Mouse (Mus musculus) heart, embryonic 13.5 days (tissue): Measurements from ENCODE around the gene Chst7. TPM values are rescaled to one million over a fixed set of nuclear protein-coding genes. Genes with fewer than 3 reads are reported as not detected.

ENCODE experiments used
- ATAC-seq: fragments of 200-750 bp; cut with Nextera tagmentation; 2 replicates; pipeline ENCODE4 v1.8.0; 2017; ENCODE audit warnings: moderate TSS enrichment; ENCODE audit not compliant: insufficient number of reproducible peaks, low FRiP score, low TSS enrichment; ENCODE audit errors: extremely low read depth
- H3K27ac ChIP-seq: fragments of 300-500 bp; sonication (generic); replicated peaks from 2 replicates; pipeline ENCODE4 v1.5.1; 2015; ENCODE audit warnings: moderate library complexity, mild to moderate bottlenecking, inconsistent platforms
- H3K27me3 ChIP-seq: fragments of 300-500 bp; sonication (generic); replicated peaks from 2 replicates; pipeline ENCODE4 v1.6.1; 2015; ENCODE audit warnings: mild to moderate bottlenecking, inconsistent platforms
- H3K36me3 ChIP-seq: fragments of 300-500 bp; sonication (generic); 2 replicates; pipeline ENCODE4 v1.6.1; 2015; ENCODE audit warnings: mild to moderate bottlenecking, inconsistent platforms
- H3K4me1 ChIP-seq: fragments of 300-500 bp; sonication (generic); 2 replicates; pipeline ENCODE4 v1.6.1; 2015; ENCODE audit warnings: inconsistent platforms
- H3K4me2 ChIP-seq: fragments of 300-500 bp; sonication (generic); 2 replicates; pipeline ENCODE4 v1.6.1; 2015; ENCODE audit warnings: inconsistent platforms, mild to moderate bottlenecking, moderate library complexity
- H3K4me3 ChIP-seq: fragments of 300-500 bp; sonication (generic); 2 replicates; pipeline ENCODE4 v1.5.1; 2015; ENCODE audit warnings: moderate library complexity, mild to moderate bottlenecking, inconsistent platforms
- H3K9ac ChIP-seq: fragments of 300-500 bp; sonication (generic); 2 replicates; pipeline ENCODE4 v1.6.1; 2015; ENCODE audit warnings: inconsistent platforms, mild to moderate bottlenecking, moderate library complexity
- H3K9me3 ChIP-seq: fragments of 300-500 bp; sonication (generic); 2 replicates; pipeline ENCODE4 v1.6.1; 2016; ENCODE audit warnings: inconsistent platforms
- WGBS: fragments of 180-500 bp; shearing (Covaris S2); methylation state at CpG from one replicate; pipeline ENCODE4 v1.1.7; 2015; ENCODE audit warnings: mixed read lengths; 5-methylcytosine and 5-hydroxymethylcytosine counted together
- polyA plus RNA-seq: library from polyadenylated mRNA; unstranded; fragments of >200 nt; fragmentation: Nextera tagmentation; extraction: Ambion mirVana; gene quantifications from 2 replicates; pipeline ENCODE4 v1.2.1, GENCODE M21; 2015

Gene Chst7
- polyA plus RNA-seq: 4.4 and 4.7 TPM in 2 replicates

DNA sequence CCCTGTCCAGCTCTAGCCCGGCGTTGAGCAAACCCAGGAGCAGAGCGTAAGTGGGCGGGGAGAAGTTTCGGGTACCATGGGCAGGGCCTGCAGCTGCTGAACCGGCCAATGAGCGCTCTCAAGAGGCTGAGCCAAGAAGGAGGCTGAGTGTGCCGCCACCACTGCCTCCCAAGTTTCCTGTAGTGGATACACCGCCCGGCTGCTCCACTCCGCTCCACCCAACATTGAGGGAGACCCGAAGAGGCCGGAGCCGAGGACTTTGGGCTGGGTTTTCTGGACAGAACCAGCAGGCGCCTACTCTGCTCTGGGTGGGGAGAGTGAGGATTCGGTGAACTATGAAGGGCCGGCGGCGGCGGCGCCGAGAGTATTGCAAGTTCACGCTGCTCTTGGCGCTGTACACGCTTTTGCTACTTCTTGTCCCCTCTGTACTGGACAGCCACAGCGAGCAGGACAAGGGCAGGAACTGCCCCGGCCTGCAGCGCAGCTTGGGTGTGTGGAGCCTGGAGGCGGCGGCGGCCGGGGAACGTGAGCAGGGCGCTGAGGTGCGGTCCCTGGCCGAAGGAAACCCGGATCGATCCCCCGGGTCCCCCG lies at the start of gene Chst7:
Chst7 (plus strand) TSS at position 180 of the 591 bp plus-strand sequence.
- 12% methylated on average over 40 of the region's 40 CpGs for WGBS
- H3K36me3 ChIP-seq: no peaks in the 10 kb centered on the region
- H3K4me3 ChIP-seq: peak within 1 kb of the TSS; percentile 58
- H3K4me1 ChIP-seq: peaks cover 4% of the 10 kb centered on the region; the same call in 1 of the 2 replicates
- no peak within 1 kb of the TSS for H3K27ac ChIP-seq
- peak within 1 kb of the TSS; percentile 79 for H3K4me2 ChIP-seq
- peak within 1 kb of the TSS; percentile 65 for H3K9ac ChIP-seq
- peaks cover 16% of the 10 kb centered on the region for H3K27me3 ChIP-seq
- ATAC-seq: peak; percentile 74
- no peaks in the 10 kb centered on the region for H3K9me3 ChIP-seq

DNA sequence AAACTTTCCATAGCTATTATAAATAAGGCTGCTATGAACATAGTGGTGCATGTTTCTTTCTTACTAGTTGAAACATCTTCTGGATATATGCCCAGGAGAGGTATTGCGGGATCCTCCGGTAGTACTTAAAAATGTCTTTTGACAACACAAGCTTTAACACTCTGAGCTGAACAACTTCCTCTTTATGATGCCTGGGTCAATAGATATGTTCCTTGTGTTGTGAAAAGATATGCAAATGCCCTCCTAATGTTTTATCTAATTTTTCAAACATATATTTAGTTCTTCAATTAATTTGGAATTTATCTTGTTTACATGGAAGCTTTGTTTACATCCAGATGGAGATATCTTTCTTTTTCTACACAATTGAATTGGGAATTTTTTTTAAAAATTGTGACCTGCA lies 47.1 kb upstream of the Chst7 start:
- no peak overlapping the region for H3K4me2 ChIP-seq
- H3K27ac ChIP-seq: no peak overlapping the region
- H3K36me3 ChIP-seq: no peaks in the 10 kb centered on the region
- no peaks in the 10 kb centered on the region for H3K27me3 ChIP-seq
- H3K4me1 ChIP-seq: no peaks in the 10 kb centered on the region
- H3K4me3 ChIP-seq: no peak overlapping the region
- H3K9ac ChIP-seq: no peak overlapping the region
- H3K9me3 ChIP-seq: no peaks in the 10 kb centered on the region
- ATAC-seq: no peak
- 79% methylated on average over 2 of the region's 2 CpGs for WGBS

GRCm38 (mm10) chrX:20020942-20021341 lies 38.4 kb upstream of the Chst7 start:
- Histone ChIP-seq H3K4me3 (no peak overlapping the region), H3K27ac (no peak overlapping the region), H3K4me1 (no peaks in the 10 kb centered on the region), H3K9me3 (no peaks in the 10 kb centered on the region), H3K36me3 (no peaks in the 10 kb centered on the region), H3K4me2 (no peak overlapping the region), H3K9ac (no peak overlapping the region), H3K27me3 (no peaks in the 10 kb centered on the region)
- ATAC-seq: no peak
- 25% methylated on average over 2 of the region's 2 CpGs for WGBS

GRCm38 (mm10) chrX:20060096-20060768 lies 872 bp downstream of the Chst7 start:
- H3K4me3 ChIP-seq: peak overlapping the region; percentile 58
- no peaks in the 10 kb centered on the region for H3K9me3 ChIP-seq
- H3K27me3 ChIP-seq: peaks cover 16% of the 10 kb centered on the region
- peaks cover 4% of the 10 kb centered on the region; the same call in 1 of the 2 replicates for H3K4me1 ChIP-seq
- no peak; the same call in 1 of the 2 replicates for ATAC-seq
- H3K9ac ChIP-seq: peak overlapping the region; percentile 65
- H3K27ac ChIP-seq: no peak overlapping the region
- 14% methylated on average over 60 of the region's 65 CpGs for WGBS
- H3K36me3 ChIP-seq: no peaks in the 10 kb centered on the region
- peak overlapping the region; percentile 79 for H3K4me2 ChIP-seq

DNA sequence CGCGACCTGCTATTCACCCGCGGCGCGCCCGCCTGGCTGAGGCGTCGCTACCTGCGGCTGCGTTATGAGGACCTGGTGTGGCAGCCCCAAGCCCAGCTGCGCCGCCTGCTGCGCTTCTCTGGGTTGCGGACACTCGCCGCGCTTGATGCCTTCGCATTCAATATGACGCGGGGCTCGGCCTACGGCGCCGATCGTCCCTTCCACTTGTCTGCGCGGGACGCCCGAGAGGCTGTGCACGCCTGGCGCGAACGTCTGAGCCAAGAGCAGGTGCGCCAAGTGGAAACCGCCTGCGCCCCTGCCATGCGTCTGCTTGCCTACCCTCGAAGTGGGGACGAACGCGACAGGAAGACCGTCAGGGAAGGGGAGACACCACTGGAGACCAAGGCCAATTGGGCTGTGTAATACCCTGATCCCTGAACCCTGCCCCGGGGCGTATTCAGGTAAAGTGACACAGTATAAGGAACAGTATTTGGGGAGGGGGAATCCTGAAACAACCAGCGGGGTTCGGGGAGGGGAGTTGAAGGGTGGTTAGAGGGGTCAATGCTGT lies 1.5 kb downstream of the Chst7 start:
- Histone ChIP-seq H3K4me2 (peak overlapping the region; percentile 79), H3K27ac (no peak overlapping the region), H3K9ac (peak overlapping the region; percentile 65), H3K27me3 (peaks cover 16% of the 10 kb centered on the region), H3K4me3 (peak overlapping the region; percentile 58), H3K9me3 (no peaks in the 10 kb centered on the region), H3K36me3 (no peaks in the 10 kb centered on the region), H3K4me1 (peaks cover 4% of the 10 kb centered on the region; the same call in 1 of the 2 replicates)
- WGBS: 18% methylated on average over 47 of the region's 47 CpGs
- ATAC-seq: no peak

DNA sequence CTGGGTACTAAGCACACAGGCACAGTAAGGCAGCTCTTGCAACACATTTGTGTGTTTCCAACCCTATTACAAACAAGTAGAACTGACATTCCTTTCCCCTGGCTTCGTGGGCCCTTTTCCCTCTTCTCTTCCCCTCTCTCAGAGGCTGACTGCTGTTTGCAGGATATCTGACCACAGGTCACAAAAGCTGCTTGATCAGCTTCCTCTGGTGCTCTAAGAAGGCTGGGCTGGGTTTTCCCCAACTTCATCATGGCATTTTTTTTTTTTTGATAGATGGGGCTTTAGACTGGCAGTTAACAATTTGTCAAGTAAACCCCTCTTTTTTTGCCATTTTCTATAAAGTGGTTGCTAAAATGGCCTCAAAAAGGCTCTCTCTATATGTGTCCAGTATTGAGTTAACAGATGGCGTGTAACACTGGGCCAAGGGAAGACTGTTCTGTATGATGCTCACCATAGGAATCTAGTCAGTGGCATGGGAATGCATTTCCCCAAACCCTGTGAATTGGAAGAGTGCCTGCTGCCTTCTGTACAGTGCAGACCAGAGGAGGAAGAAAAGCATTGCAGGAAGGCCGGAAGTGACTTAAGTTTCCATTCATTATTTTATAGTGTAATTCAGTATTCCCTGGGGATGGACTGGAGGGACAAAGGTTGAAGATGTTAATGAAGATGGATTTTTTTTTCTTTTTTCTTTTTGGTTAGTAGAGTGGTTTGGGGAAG lies 2.6 kb downstream of the Chst7 start:
- Histone ChIP-seq H3K4me3 (peak overlapping the region; percentile 58; the same call in 1 of the 2 replicates), H3K36me3 (no peaks in the 10 kb centered on the region), H3K27ac (no peak overlapping the region), H3K9me3 (no peaks in the 10 kb centered on the region), H3K4me2 (peak overlapping the region; percentile 79), H3K27me3 (peaks cover 16% of the 10 kb centered on the region), H3K9ac (no peak overlapping the region), H3K4me1 (peaks cover 4% of the 10 kb centered on the region; the same call in 1 of the 2 replicates)
- no peak for ATAC-seq
- 45% methylated on average over 3 of the region's 3 CpGs for WGBS

- Histone ChIP-seq H3K4me3 (no peak overlapping the region), H3K27me3 (peaks cover 2% of the 10 kb centered on the region; the same call in 1 of the 2 replicates), H3K9me3 (no peaks in the 10 kb centered on the region), H3K36me3 (no peaks in the 10 kb centered on the region), H3K27ac (no peak overlapping the region), H3K4me1 (no peaks in the 10 kb centered on the region), H3K9ac (no peak overlapping the region), H3K4me2 (no peak overlapping the region)
- ATAC-seq: no peak
Measured at GRCm38 (mm10) chrX:20066636-20067035, 7.3 kb downstream of the Chst7 start.

DNA sequence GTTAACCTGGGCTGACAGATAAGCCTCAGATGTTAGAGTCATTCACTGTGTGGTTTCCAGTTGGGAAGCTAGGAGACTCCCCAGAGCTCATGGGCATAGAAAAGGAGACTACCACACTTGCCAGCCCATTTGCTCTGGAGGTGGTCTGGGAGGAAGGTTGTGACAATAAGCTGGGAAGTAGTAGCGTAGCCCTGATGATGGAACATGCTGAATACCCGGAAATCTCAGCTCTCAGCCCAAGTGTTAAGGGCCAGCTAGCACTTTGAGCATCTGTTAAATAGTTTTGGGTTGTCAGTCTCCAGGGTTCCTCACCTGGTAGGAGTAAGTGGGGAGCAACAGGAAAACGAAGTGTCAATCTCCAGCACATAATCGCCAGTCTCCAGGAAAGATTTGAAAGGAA lies 10.8 kb downstream of the Chst7 start:
- Histone ChIP-seq H3K27me3 (no peaks in the 10 kb centered on the region), H3K4me3 (no peak overlapping the region), H3K27ac (no peak overlapping the region), H3K4me2 (no peak overlapping the region), H3K4me1 (no peaks in the 10 kb centered on the region), H3K9me3 (no peaks in the 10 kb centered on the region), H3K36me3 (no peaks in the 10 kb centered on the region), H3K9ac (no peak overlapping the region)
- no peak for ATAC-seq
- WGBS: 33% methylated on average over 4 of the region's 4 CpGs

DNA sequence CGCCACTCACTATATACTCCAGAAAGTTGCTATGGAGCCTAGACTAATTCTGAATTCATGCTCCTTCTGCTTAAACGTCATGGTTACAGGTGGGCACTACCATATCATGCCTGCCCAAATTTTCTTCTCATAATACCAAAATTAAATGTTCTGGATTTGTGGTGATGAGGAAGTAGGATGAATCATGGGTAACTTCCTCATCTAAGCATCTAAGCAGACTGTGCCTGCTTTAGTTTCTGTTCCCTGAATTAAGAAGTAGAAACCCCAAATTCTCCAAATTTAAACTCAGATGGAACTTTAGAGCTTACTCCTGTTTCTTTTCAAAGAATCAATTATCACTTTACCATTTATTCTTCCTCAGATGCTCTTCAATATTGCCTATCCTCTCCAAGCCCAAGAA lies 58.4 kb downstream of the Chst7 start:
- H3K27ac ChIP-seq: no peak overlapping the region
- no peaks in the 10 kb centered on the region for H3K9me3 ChIP-seq
- no peaks in the 10 kb centered on the region for H3K4me1 ChIP-seq
- H3K9ac ChIP-seq: no peak overlapping the region
- no peak overlapping the region for H3K4me3 ChIP-seq
- ATAC-seq: no peak
- H3K27me3 ChIP-seq: no peaks in the 10 kb centered on the region
- 71% methylated on average over 2 of the region's 2 CpGs for WGBS
- no peak overlapping the region for H3K4me2 ChIP-seq
- H3K36me3 ChIP-seq: no peaks in the 10 kb centered on the region

GRCm38 (mm10) chrX:20125481-20125880 lies 66.1 kb downstream of the Chst7 start:
- Histone ChIP-seq H3K36me3 (no peaks in the 10 kb centered on the region), H3K4me1 (no peaks in the 10 kb centered on the region), H3K4me3 (no peak overlapping the region), H3K27me3 (no peaks in the 10 kb centered on the region), H3K4me2 (no peak overlapping the region), H3K9me3 (no peaks in the 10 kb centered on the region), H3K27ac (no peak overlapping the region), H3K9ac (no peak overlapping the region)
- no peak for ATAC-seq
- WGBS: 35% methylated on average over 2 of the region's 2 CpGs

DNA sequence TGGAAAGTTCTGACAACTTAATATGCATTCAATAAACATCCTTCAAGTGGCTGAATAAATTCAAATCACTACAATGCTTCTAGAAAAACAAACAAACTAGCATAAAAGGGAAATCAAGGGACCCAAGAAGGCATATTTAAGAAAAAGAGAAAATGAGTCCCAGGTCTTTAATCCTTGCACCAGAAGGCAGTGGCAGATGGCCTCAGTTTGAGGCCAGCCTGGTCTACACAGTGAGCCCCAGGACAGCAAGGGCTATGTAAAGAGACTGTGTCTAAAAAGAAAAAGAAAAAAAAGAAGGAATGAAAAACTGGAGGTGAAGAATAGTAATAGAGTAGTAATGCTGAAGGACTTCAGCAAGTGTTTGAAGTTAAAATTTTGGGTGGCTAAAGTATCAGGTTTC lies 69.6 kb downstream of the Chst7 start:
- no peaks in the 10 kb centered on the region for H3K27me3 ChIP-seq
- no peak overlapping the region for H3K9ac ChIP-seq
- no peak for ATAC-seq
- H3K36me3 ChIP-seq: no peaks in the 10 kb centered on the region
- no peak overlapping the region for H3K4me3 ChIP-seq
- H3K27ac ChIP-seq: no peak overlapping the region
- no peaks in the 10 kb centered on the region for H3K9me3 ChIP-seq
- no peaks in the 10 kb centered on the region for H3K4me1 ChIP-seq
- H3K4me2 ChIP-seq: no peak overlapping the region
